Mouse (Mus musculus): Measurements from ENCODE around the gene Sema6b.

Gene Sema6b

DNA sequence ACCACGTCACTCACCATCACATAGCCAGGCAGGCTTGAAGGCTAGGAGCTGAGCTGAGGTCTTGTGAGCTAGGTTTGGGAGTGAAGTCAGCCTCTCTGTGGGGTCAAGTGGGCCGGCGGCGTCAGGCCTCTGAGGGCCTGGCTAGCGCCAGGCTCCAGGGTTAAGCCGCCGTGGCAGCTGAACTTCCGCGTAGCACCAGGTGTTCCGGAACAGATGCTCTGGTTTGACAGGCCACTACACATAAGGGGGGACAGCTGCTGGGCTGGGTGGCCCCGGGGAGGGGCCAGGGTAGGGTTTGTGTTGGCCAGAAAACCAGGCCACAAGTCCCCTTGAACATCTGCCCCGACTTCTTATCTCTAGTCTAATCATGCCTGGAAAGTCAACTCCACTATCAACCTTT lies 7.3 kb upstream of the Sema6b start:
- DNase-seq (ENCODE audit: low read depth in 2 of 2, low spot score in 2 of 2): no peak

- no peak for DNase-seq (ENCODE audit: low read depth in 2 of 2, low spot score in 2 of 2)
Measured at GRCm38 (mm10) chr17:56146131-56146530, 6.0 kb upstream of the Sema6b start.

GRCm38 (mm10) chr17:56144546-56144945 lies 4.4 kb upstream of the Sema6b start:
- no peak for DNase-seq (ENCODE audit: low read depth in 2 of 2, low spot score in 2 of 2)

DNA sequence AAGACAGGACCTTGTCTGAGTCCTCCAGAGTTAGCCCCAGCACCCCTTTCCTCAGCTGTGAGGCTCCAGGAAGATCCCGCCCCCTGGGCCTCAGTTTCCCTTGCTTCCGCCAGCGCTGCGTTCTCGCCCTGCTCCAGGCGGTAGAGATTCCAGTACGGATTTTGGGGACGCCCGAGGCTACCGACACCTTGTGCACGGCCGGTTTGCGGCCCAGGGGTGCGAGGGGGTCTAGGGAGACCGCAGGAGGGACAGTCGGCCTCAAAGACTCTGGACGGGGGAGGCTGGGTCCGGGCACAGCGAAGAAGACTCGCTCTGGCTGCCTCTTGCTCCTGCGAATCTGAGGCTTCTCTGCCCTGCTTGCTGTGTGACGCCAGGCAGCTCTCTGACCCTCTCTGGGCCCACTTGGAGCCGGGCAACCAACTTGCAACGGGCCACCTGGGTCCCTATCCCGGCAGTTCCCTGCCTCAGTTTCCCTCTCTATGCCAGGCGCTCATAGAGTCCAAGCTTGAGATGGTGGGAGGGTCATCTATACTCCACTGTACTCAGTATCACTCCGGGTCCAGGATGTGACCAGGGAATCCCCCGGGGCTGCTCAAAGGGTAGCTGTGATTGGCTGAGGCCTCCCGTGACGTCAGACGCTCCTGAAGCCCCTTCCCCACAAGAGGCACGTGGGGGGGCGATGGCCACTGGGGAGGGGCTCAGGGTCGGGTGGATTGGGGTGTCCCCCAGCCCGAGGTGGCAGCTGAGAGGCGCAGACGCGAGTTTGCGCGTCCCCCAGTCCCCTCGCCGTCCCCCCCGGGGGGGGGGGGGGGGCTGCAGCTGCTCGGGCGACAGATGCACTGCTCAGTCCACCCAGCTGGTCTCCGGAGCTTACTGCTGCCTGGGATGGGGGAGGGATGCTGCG lies 1.8 kb upstream of the Sema6b start:
- no peak for DNase-seq (ENCODE audit: low read depth in 2 of 2, low spot score in 2 of 2)

GRCm38 (mm10) chr17:56139355-56139754 lies 788 bp downstream of the Sema6b start:
- no peak for DNase-seq (ENCODE audit: low read depth in 2 of 2, low spot score in 2 of 2)

DNA sequence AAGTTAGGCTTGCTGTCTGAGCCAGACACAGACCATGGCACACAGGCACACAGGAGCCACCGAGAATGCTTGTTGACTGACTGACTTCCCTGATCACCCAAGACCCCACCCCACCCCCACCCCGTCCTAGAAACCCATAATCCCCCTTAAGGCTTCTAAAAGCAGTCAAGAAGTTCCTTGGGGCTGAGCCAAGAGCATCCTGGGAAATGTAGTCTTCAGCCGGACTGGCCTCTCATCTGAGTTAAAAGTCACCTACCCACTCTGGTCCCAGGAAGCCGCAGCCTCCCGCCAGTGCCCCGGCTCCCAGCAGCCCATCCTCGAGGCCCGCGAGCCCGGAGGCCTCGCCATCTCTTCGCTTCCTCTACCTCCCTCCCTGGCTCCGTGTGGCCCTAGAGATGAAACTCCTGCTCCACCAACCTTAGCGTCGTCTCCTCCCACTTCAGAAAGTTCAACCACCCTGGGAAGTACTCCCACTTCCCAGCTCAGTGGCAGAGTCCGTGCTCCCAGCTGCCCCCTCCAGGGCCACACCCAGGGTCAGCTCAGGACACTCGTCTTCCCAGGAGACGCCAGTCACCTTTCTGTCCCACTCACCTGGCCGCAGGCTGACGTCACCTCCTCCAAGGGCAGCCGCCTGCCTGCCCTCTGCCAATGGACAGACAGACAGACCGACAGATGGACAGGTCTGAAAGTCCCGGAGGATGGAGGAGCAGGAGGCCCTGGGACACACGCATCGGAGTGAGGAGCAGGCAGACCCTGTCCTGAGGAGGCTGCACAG lies 2.1 kb downstream of the Sema6b start:
- no peak for DNase-seq (ENCODE audit: low read depth in 2 of 2, low spot score in 2 of 2)

GRCm38 (mm10) chr17:56136558-56136957 lies 3.6 kb downstream of the Sema6b start:
- DNase-seq (ENCODE audit: low read depth in 2 of 2, low spot score in 2 of 2): no peak

DNA sequence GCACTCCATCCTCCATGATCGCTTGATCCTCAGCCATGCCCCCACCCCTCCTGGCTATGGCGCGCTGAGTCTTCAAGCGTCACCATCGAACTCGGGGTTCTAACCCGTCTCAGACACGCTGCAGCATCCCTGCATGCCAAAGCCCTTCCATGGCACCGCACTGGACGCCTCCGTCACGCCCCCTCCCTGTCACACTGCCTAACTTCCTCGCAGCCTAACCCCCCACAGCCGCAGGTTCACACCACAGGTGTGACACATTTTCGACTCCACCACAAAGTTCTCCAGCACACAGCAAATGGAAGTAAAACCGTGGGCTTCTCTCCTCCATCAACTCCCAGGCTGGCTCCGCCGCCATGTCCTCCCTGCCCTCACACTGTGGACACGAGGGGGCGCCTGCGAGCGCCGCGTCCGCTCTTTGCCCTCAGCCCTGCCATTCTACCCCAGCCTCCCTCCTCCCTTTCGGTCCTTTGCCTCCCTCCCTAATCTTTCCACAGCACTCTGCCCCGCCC lies 5.6 kb downstream of the Sema6b start:
- peak; percentile 67 to 82 for DNase-seq (ENCODE audit: low read depth in 2 of 2, low spot score in 2 of 2)

DNA sequence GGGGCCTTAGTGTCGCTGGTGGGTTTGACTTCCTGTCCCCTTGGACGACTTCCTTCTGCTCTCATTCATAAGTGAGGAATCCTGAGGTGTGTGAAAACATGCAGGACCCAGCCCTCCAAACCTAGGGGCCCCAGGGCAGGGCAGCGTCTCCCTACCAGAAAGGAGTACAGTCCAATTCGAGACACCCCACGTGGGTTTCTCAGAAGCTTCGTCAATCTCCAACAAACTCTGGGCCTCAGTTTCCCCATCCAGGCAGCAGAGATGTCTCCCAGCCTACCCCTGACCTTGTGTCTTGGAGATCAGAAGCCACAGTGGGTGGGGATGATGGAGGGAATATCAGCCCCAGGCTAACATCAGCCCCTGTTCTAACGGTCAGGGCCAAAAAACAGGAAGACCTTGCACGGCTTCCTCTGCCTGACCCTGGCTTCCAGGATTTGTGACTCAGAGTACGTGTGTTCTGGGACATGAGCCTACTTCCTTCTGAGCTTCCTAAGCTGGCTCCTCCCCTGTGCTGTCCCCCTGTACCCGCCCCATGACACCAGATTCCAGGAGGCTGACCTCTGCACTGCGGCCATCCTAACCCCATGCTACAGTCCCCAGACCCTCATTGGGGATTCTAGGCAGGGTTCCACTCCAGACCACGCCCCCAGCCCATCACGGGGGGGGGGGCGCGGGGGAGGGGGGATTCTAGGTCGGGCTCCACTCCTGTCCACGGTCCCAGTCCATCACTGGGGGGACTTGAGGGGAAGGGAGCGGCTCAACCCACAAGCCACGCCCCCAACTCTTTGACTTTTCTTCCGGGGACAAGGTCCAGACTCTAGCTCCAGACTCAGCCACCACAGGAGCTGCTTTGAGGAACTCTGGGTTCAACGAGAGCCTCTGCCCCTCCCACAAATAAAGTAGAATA lies 6.4 kb downstream of the Sema6b start:
- no peak for DNase-seq (ENCODE audit: low read depth in 2 of 2, low spot score in 2 of 2)

DNA sequence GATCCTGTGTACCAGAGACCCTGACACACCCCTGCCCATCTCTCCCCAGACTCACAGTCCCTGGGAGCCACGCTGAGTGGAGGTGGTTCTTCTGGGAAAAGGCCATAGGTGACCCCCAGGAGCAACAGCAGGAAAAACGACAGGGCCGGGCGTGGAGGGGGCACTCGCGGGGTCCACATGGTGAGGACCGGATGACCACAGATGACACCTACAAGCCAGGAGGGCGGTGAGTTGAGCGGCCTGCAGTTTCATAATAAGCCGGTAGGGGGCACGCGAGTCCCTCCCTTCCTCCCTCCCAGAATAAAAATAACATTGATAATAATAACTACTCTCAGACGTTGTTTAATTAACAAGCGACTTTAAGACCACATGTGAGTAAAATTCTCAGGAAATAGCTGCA lies 7.5 kb downstream of the Sema6b start:
- DNase-seq (ENCODE audit: low read depth in 2 of 2, low spot score in 2 of 2): peak; percentile 70 to 75

- peak; percentile 72 to 79 for DNase-seq (ENCODE audit: low read depth in 2 of 2, low spot score in 2 of 2)
Measured at GRCm38 (mm10) chr17:56131814-56132213, 8.3 kb downstream of the Sema6b start.

GRCm38 (mm10) chr17:56131136-56131535 lies 9.0 kb downstream of the Sema6b start:
- DNase-seq (ENCODE audit: low read depth in 2 of 2, low spot score in 2 of 2): no peak

GRCm38 (mm10) chr17:56128246-56128645 lies 11.9 kb downstream of the Sema6b start:
- no peak for DNase-seq (ENCODE audit: low read depth in 2 of 2, low spot score in 2 of 2)

DNA sequence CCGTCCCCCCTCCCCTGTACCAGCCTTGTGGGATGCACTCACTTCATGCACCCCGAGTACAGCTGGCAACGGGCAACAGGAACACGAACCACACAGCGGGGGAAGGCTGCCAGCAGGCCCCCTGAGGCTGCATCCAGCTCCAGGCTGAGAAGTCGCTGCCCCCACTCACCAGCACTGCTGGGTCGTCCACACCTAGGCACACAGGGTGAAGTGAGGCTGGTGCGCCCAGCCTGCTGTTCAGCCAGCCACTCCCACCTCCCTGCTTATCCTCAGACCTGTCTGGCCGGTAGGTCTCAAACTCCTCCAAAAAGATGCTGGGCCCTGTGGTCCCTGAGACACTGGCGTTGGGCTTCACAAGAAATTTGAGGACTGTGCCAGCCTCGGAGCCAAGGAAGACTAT lies 14.0 kb downstream of the Sema6b start:
- no peak for DNase-seq (ENCODE audit: low read depth in 2 of 2, low spot score in 2 of 2)

DNA sequence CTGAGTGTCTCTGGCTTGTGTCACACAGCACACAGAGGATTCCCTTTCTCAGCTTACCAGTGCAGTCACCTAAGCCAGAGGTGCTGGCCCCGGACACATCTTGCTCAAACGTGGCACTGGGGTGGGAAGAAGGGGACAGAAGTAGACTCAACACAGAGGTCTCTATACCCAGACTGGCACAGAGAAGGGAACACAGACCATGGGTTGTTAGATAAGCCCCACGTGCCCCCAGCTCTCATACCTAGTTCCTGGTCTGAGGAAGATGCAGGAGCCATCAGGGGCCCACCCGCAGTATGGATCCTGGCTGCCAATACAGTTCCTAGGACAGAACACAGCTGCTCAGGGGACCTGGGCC lies 14.9 kb downstream of the Sema6b start:
- DNase-seq (ENCODE audit: low read depth in 2 of 2, low spot score in 2 of 2): no peak

- peak in 1 of 2 experiments; percentile 50 for DNase-seq (ENCODE audit: low read depth in 2 of 2, low spot score in 2 of 2)
Measured at GRCm38 (mm10) chr17:56124377-56125275, 15.5 kb downstream of the Sema6b start.

- DNase-seq (ENCODE audit: low read depth in 2 of 2, low spot score in 2 of 2): no peak
Measured at GRCm38 (mm10) chr17:56123681-56124340, 16.3 kb downstream of the Sema6b start.

- DNase-seq (ENCODE audit: low read depth in 2 of 2, low spot score in 2 of 2): no peak
Measured at GRCm38 (mm10) chr17:56123161-56123560, 17.0 kb downstream of the Sema6b start.

DNA sequence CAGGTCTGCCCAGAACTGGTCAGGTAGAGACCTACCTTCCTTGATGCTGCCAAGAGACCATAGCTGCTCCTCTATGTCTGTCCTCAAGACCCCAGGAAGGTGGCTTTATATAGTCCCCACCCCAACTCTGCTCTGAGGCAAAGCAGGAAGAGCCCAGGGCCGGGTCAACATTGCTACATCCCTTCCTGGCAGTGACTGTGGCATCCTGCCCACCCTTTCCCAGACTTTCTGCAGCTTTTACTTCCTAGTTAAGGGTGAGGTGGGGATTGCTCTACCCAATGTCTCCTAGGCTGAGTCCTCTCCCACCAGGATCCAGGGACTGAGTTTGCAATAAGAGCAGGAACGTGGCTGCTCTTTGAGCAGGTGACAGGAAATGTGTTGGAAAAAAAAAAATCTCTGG lies 18.3 kb downstream of the Sema6b start, which contains the start of gene Lrg1:
TSS of gene Lrg1 (minus strand) at position 176 of the 400 bp plus-strand sequence.
- no peak for DNase-seq (ENCODE audit: low read depth in 2 of 2, low spot score in 2 of 2)

Measured in CD8-positive naive resting alpha-beta T cell, adult 2 months (primary cell).